Mouse (Mus musculus): ENCODE results near the gene Tcf20. TPM values are rescaled to one million over a fixed set of nuclear protein-coding genes. Genes with fewer than 3 reads are reported as not detected.

Tcf20 gene
- total RNA-seq, 1 experiment, result 143 TPM

DNA sequence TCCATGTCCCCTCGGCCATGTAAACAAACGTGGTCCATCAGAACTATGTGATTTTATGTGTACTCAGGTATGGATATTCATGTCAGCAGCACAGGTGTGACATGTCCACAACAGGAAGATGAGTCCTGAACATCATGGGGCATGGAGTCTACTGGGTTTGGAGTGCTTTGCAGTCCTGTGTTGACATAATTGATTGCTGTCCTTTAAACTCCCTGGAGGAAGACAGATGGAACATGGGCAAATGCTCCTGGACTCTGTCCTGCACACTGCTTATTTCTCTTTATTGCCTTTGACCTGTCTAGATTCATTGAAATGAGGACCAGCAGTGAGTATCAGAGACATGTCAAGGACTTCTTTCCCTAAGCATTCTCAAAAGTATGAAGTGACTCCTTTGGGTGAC lies 221.7 kb downstream of the Tcf20 start:
- Histone ChIP-seq H3K4me1 (ENCODE audit: control insufficient read depth in 2 of 2, insufficient read depth in 2 of 2, low read length in 2 of 2, poor library complexity in 1 of 2) (no peaks in the 10 kb centered on the region), H3K36me3 (ENCODE audit: control insufficient read depth, insufficient read depth, low read length, poor library complexity, severe bottlenecking) (no peaks in the 10 kb centered on the region), H3K9me3 (ENCODE audit: control insufficient read depth, insufficient read depth, low read depth, low read length) (no peaks in the 10 kb centered on the region), H3K9ac (ENCODE audit: insufficient read depth, low read depth, low read length, poor library complexity, severe bottlenecking) (no peak overlapping the region), H3K4me3 (ENCODE audit: insufficient read depth in 1 of 2, low read depth in 1 of 2, low read length in 2 of 2, poor library complexity in 1 of 2, severe bottlenecking in 1 of 2) (no peak overlapping the region), H3K27ac (ENCODE audit: insufficient read depth, low read depth, low read length, poor library complexity, severe bottlenecking) (no peak overlapping the region)
- no peak for TF ChIP-seq ZC3H11A (IDR thresholded peaks at IDR 0.05; ENCODE audit: borderline replicate concordance, low read depth, low read length)
- no peak for TF ChIP-seq CHD2 (IDR thresholded peaks at IDR 0.05; ENCODE audit: low read depth, low read length)
- no peak for TF ChIP-seq HCFC1 (IDR thresholded peaks at IDR 0.05; ENCODE audit: borderline replicate concordance, insufficient read depth, low read length)
- no peak for TF ChIP-seq ZNF384 (IDR thresholded peaks at IDR 0.05; ENCODE audit: low read depth, low read length)
- TF ChIP-seq MAFK (IDR thresholded peaks at IDR 0.05; ENCODE audit: insufficient read depth, low read depth, low read length), result no peak
- no peak for DNase-seq (ENCODE audit: low read depth, low spot score)
- in situ Hi-C loops (cut with MboI; ENCODE audit: low sequenced_read_pairs in 2 of 2, unreplicated experiment in 2 of 2), result no loop called here

GRCm38 (mm10) chr15:82764881-82765280 lies 222.8 kb downstream of the Tcf20 start:
- Histone ChIP-seq H3K4me3 (ENCODE audit: insufficient read depth in 1 of 2, low read depth in 1 of 2, low read length in 2 of 2, poor library complexity in 1 of 2, severe bottlenecking in 1 of 2) (no peak overlapping the region), H3K9me3 (ENCODE audit: control insufficient read depth, insufficient read depth, low read depth, low read length) (no peaks in the 10 kb centered on the region), H3K4me1 (ENCODE audit: control insufficient read depth in 2 of 2, insufficient read depth in 2 of 2, low read length in 2 of 2, poor library complexity in 1 of 2) (no peaks in the 10 kb centered on the region), H3K9ac (ENCODE audit: insufficient read depth, low read depth, low read length, poor library complexity, severe bottlenecking) (no peak overlapping the region), H3K36me3 (ENCODE audit: control insufficient read depth, insufficient read depth, low read length, poor library complexity, severe bottlenecking) (no peaks in the 10 kb centered on the region), H3K27ac (ENCODE audit: insufficient read depth, low read depth, low read length, poor library complexity, severe bottlenecking) (no peak overlapping the region)
- DNase-seq (ENCODE audit: low read depth, low spot score), result no peak
- TF ChIP-seq CHD2 (IDR thresholded peaks at IDR 0.05; ENCODE audit: low read depth, low read length), result no peak
- no peak for TF ChIP-seq ZC3H11A (IDR thresholded peaks at IDR 0.05; ENCODE audit: borderline replicate concordance, low read depth, low read length)
- no peak for TF ChIP-seq HCFC1 (IDR thresholded peaks at IDR 0.05; ENCODE audit: borderline replicate concordance, insufficient read depth, low read length)
- TF ChIP-seq MAFK (IDR thresholded peaks at IDR 0.05; ENCODE audit: insufficient read depth, low read depth, low read length), result no peak
- no peak for TF ChIP-seq ZNF384 (IDR thresholded peaks at IDR 0.05; ENCODE audit: low read depth, low read length)
- in situ Hi-C loops (cut with MboI; ENCODE audit: low sequenced_read_pairs in 2 of 2, unreplicated experiment in 2 of 2), result no loop called here

GRCm38 (mm10) chr15:82763631-82764420 lies 223.8 kb downstream of the Tcf20 start, which contains the start of gene Cyp2d40:
Cyp2d40 (minus strand) TSS chr15:82764183.
- no peaks in the 10 kb centered on the region for H3K4me1 ChIP-seq (ENCODE audit: control insufficient read depth in 2 of 2, insufficient read depth in 2 of 2, low read length in 2 of 2, poor library complexity in 1 of 2)
- TF ChIP-seq ZC3H11A (IDR thresholded peaks at IDR 0.05; ENCODE audit: borderline replicate concordance, low read depth, low read length) (no peak), CHD2 (IDR thresholded peaks at IDR 0.05; ENCODE audit: low read depth, low read length) (no peak)
- no peaks in the 10 kb centered on the region for H3K9me3 ChIP-seq (ENCODE audit: control insufficient read depth, insufficient read depth, low read depth, low read length)
- DNase-seq (ENCODE audit: low read depth, low spot score), result no peak
- no peak within 1 kb of the TSS for H3K4me3 ChIP-seq (ENCODE audit: insufficient read depth in 1 of 2, low read depth in 1 of 2, low read length in 2 of 2, poor library complexity in 1 of 2, severe bottlenecking in 1 of 2)
- H3K36me3 ChIP-seq (ENCODE audit: control insufficient read depth, insufficient read depth, low read length, poor library complexity, severe bottlenecking), result no peaks in the 10 kb centered on the region
- no peak within 1 kb of the TSS for H3K9ac ChIP-seq (ENCODE audit: insufficient read depth, low read depth, low read length, poor library complexity, severe bottlenecking)
- no peak within 1 kb of the TSS for H3K27ac ChIP-seq (ENCODE audit: insufficient read depth, low read depth, low read length, poor library complexity, severe bottlenecking)
- in situ Hi-C loops (cut with MboI; ENCODE audit: low sequenced_read_pairs in 2 of 2, unreplicated experiment in 2 of 2), result no loop called here

Other genes starting within 250 kb of the Tcf20 start
- not detected in 2 replicates for gene Cyp2d40, start 223.7 kb downstream of the Tcf20 start, total RNA-seq (2012; rRNA removed)
- gene Cyp2d26, start 193.6 kb downstream of the Tcf20 start, total RNA-seq (2012; rRNA removed), result not detected in 2 replicates
- gene Nfam1, start 45.4 kb upstream of the Tcf20 start, total RNA-seq (2012; rRNA removed), result 1.7 and 2.1 TPM in 2 replicates
- 16.3 and 16.4 TPM in 2 replicates for gene Serhl, start 101.6 kb upstream of the Tcf20 start, total RNA-seq (2012; rRNA removed)
- gene Rrp7a, start 134.9 kb upstream of the Tcf20 start, total RNA-seq (2012; rRNA removed), result 103 and 114 TPM in 2 replicates
- 104 and 165 TPM in 2 replicates for gene Poldip3, start 161.5 kb upstream of the Tcf20 start, total RNA-seq (2012; rRNA removed)
- gene Cyb5r3, start 184.7 kb upstream of the Tcf20 start, total RNA-seq (2012; rRNA removed), result 81.5 and 94.2 TPM in 2 replicates